Comparison of ENCODE assay signal across 9 mouse cellular contexts in genomic region chr1:161735465-161736046, GRCm38 (mm10). TPM values are rescaled to one million over a fixed set of nuclear protein-coding genes. Genes with fewer than 3 reads are reported as not detected.
A peak's percentile ranks its signal among the peaks of the same experiment; 100 is the strongest.
DNase-seq lines count a peak whose midpoint lies in the region; ATAC-seq and TF ChIP-seq lines count a peak whose summit lies in the region.
"Had no signal": no experiment of that assay in that cellular context is flagged by ENCODE, and none has a peak within 500 bp of the region (broad histone marks: within the 10 kb centered on the region; RNA-seq: fewer than 3 reads in every experiment).

No protein-coding gene starts in this region.

- TF ChIP-seq CTCF in liver, postnatal 0 days (IDR thresholded peaks at IDR 0.05; ENCODE audit: low read depth) = peak; percentile 51

- no peak overlapping the region for H3K27ac ChIP-seq in midbrain, embryonic 14.5 days (replicated peaks; ENCODE audit: low read depth, low read length)
- no peak overlapping the region for H3K27ac ChIP-seq in midbrain, embryonic 11.5 days (ENCODE audit: low read depth, low read length)
- no peak overlapping the region for H3K27ac ChIP-seq in liver, postnatal 0 days (ENCODE audit: low read depth)
- H3K27ac ChIP-seq: hindbrain, embryonic 15.5 days had no signal

- peak; percentile 7 to 12 for DNase-seq in cerebellum, postnatal 14 days
- no peak for DNase-seq in cerebellum, postnatal 36 days
- peak; percentile 51 for DNase-seq in midbrain, embryonic 14.5 days
- DNase-seq in midbrain, embryonic 11.5 days (ENCODE audit: low spot score, missing footprints) = no peak
- no peak for DNase-seq in liver, postnatal 0 days
- DNase-seq in thymus, postnatal 14 days = peak; percentile 73
- no peak for DNase-seq in layer of hippocampus, postnatal 14 days (ENCODE audit: low spot score in 2 of 2)
- no peak for DNase-seq in adrenal gland, postnatal 14 days

- WGBS in midbrain, embryonic 14.5 days = 67% methylated on average over 11 of the region's 11 CpGs
- 68% methylated on average over 11 of the region's 11 CpGs for WGBS in midbrain, embryonic 11.5 days
- WGBS in liver, postnatal 0 days (ENCODE audit: insufficient replicate concordance) = 43% methylated on average over 11 of the region's 11 CpGs

- no peaks in the 10 kb centered on the region for H3K27me3 ChIP-seq in midbrain, embryonic 14.5 days (ENCODE audit: control insufficient read depth, insufficient read depth, low read length)
- H3K27me3 ChIP-seq in midbrain, embryonic 11.5 days (ENCODE audit: control insufficient read depth, insufficient read depth, low read length) = no peaks in the 10 kb centered on the region
- no peaks in the 10 kb centered on the region for H3K27me3 ChIP-seq in liver, postnatal 0 days (ENCODE audit: insufficient read depth, low read length)
- H3K27me3 ChIP-seq: hindbrain, embryonic 15.5 days had no signal

- H3K4me2 ChIP-seq in midbrain, embryonic 14.5 days (ENCODE audit: low read length) = no peak overlapping the region
- H3K4me2 ChIP-seq in midbrain, embryonic 11.5 days = no peak overlapping the region
- peak overlapping the region; percentile 63 for H3K4me2 ChIP-seq in liver, postnatal 0 days (ENCODE audit: low read depth, low read length)
- H3K4me2 ChIP-seq: hindbrain, embryonic 15.5 days had no signal

- H3K9me3 ChIP-seq in midbrain, embryonic 14.5 days (ENCODE audit: control insufficient read depth, low read length) = no peaks in the 10 kb centered on the region
- H3K9me3 ChIP-seq in midbrain, embryonic 11.5 days (ENCODE audit: control insufficient read depth, low read length) = no peaks in the 10 kb centered on the region
- no peaks in the 10 kb centered on the region for H3K9me3 ChIP-seq in liver, postnatal 0 days (ENCODE audit: low read length)
- H3K9me3 ChIP-seq: hindbrain, embryonic 15.5 days had no signal

- H3K36me3 ChIP-seq in midbrain, embryonic 14.5 days (ENCODE audit: control insufficient read depth, insufficient read depth, low read length) = no peaks in the 10 kb centered on the region
- H3K36me3 ChIP-seq in midbrain, embryonic 11.5 days (ENCODE audit: control insufficient read depth, insufficient read depth, low read length) = no peaks in the 10 kb centered on the region
- no peaks in the 10 kb centered on the region for H3K36me3 ChIP-seq in liver, postnatal 0 days (replicated peaks; ENCODE audit: insufficient read depth, low read length)
- H3K36me3 ChIP-seq: hindbrain, embryonic 15.5 days had no signal

- no peak for ATAC-seq in midbrain, embryonic 14.5 days (ENCODE audit: low FRiP score, low TSS enrichment)
- ATAC-seq in midbrain, embryonic 11.5 days (ENCODE audit: low FRiP score) = no peak
- no peak for ATAC-seq in liver, postnatal 0 days

- H3K4me1 ChIP-seq in midbrain, embryonic 14.5 days (ENCODE audit: control insufficient read depth, insufficient read depth, low read length) = no peaks in the 10 kb centered on the region
- H3K4me1 ChIP-seq in midbrain, embryonic 11.5 days (ENCODE audit: control insufficient read depth, insufficient read depth, low read length) = no peaks in the 10 kb centered on the region
- no peaks in the 10 kb centered on the region for H3K4me1 ChIP-seq in liver, postnatal 0 days (ENCODE audit: insufficient read depth)
- H3K4me1 ChIP-seq: hindbrain, embryonic 15.5 days had no signal

- H3K4me3 ChIP-seq in midbrain, embryonic 14.5 days (replicated peaks; ENCODE audit: low read depth, low read length) = no peak overlapping the region
- no peak overlapping the region for H3K4me3 ChIP-seq in midbrain, embryonic 11.5 days (ENCODE audit: low read depth, low read length)
- H3K4me3 ChIP-seq in liver, postnatal 0 days (ENCODE audit: low read depth, low read length) = peak overlapping the region; percentile 27; the same call in 1 of the 2 replicates
- H3K4me3 ChIP-seq: hindbrain, embryonic 15.5 days had no signal

- no peak overlapping the region for H3K9ac ChIP-seq in midbrain, embryonic 14.5 days (replicated peaks; ENCODE audit: low read length)
- H3K9ac ChIP-seq in midbrain, embryonic 11.5 days (ENCODE audit: low read length) = no peak overlapping the region
- 0 out of 2 replicates have a peak overlapping the region, but pooled peaks have one; percentile 5 for H3K9ac ChIP-seq in liver, postnatal 0 days (replicated peaks)
- H3K9ac ChIP-seq: hindbrain, embryonic 15.5 days had no signal

- no peak for TF ChIP-seq EP300 in liver, postnatal 0 days (IDR thresholded peaks at IDR 0.05; ENCODE audit: low read depth)

RNA-seq across cellular contexts. Expression of gene Fasl, which starts 52.7 kb away (rescaled TPM):
- polyA plus RNA-seq in midbrain, embryonic 14.5 days (2014; fragmentation: Nextera tagmentation; extraction: Ambion mirVana) = 0.23 TPM in 1 of 2 replicates, not detected in the other
- polyA plus RNA-seq in midbrain, embryonic 11.5 days (2014; fragmentation: Nextera tagmentation; extraction: Ambion mirVana) = 0.12 and 0.30 TPM in 2 replicates
- 0.08 and 0.19 TPM in 2 replicates for polyA plus RNA-seq in liver, postnatal 0 days (2015; fragmentation: Nextera tagmentation; extraction: Ambion mirVana)
- not detected for total RNA-seq in layer of hippocampus, postnatal 14 days (2021)
- not detected in 2 replicates for total RNA-seq in adrenal gland, postnatal 14 days (2021)

Comparison
In these comparisons a context has a peak if more than half of its experiments do, and no peak if none do; other contexts are left out.
1. DNase-seq: peak in cerebellum, postnatal 14 days (2 of 2), midbrain, embryonic 14.5 days (single experiment) and thymus, postnatal 14 days (single experiment); none in cerebellum, postnatal 36 days (0 of 2), midbrain, embryonic 11.5 days (single experiment), liver, postnatal 0 days (single experiment), layer of hippocampus, postnatal 14 days (0 of 2) and adrenal gland, postnatal 14 days (single experiment).